16 mouse cellular contexts compared by ENCODE assay signal in the genomic region with DNA sequence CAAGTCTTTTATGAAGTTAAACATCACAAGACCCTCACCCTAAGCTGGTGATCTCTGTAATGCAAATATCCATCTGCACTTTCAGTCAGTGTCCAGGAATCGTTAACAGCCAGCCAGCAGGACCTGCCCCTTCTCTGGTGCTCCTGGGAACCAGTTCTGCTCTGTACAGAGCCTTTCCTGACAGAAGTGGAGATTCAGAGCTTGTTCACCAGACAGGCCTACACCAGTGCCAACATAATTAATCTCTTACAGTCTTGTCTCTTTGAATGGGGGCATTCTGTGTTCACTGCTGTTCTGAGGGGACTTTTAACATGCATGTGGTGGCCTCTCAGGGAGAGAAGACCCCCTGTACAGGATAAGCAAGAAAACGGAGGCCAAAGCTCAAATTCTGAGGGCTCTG.
"Had no signal": no experiment of that assay in that cellular context is flagged by ENCODE, and none has a peak within 500 bp of the region (broad histone marks: within the 10 kb centered on the region; RNA-seq: fewer than 3 reads in every experiment).

No protein-coding gene starts in this region.

- H3K4me3 ChIP-seq: kidney, embryonic 15.5 days; limb, embryonic 15.5 days; liver, embryonic 13.5 days; lung, embryonic 15.5 days; stomach, embryonic 15.5 days had no signal

- DNase-seq: kidney, adult 18-20 months; kidney, postnatal 14 days; left cerebral cortex, postnatal 4 days; liver, embryonic 13.5 days; liver, postnatal 0 days; lung, postnatal 14 days; right cerebral cortex, postnatal 14 days; thymus, adult 2 months; thymus, postnatal 25 days had no signal

- H3K4me2 ChIP-seq: kidney, embryonic 15.5 days; limb, embryonic 15.5 days; liver, embryonic 13.5 days; lung, embryonic 15.5 days; stomach, embryonic 15.5 days had no signal

- H3K36me3 ChIP-seq: kidney, embryonic 15.5 days; limb, embryonic 15.5 days; liver, embryonic 13.5 days; lung, embryonic 15.5 days; stomach, embryonic 15.5 days had no signal

- H3K27ac ChIP-seq: kidney, embryonic 15.5 days; limb, embryonic 15.5 days; liver, embryonic 13.5 days; lung, embryonic 15.5 days; macrophage; stomach, embryonic 15.5 days had no signal

- H3K9ac ChIP-seq: kidney, embryonic 15.5 days; limb, embryonic 15.5 days; liver, embryonic 13.5 days; liver, postnatal 0 days; lung, embryonic 15.5 days; stomach, embryonic 15.5 days had no signal

- H3K4me1 ChIP-seq: limb, embryonic 15.5 days; lung, embryonic 15.5 days had no signal

- H3K27me3 ChIP-seq: kidney, embryonic 15.5 days; limb, embryonic 15.5 days; liver, embryonic 13.5 days; lung, embryonic 15.5 days; megakaryocyte, embryonic 14.5 days; stomach, embryonic 15.5 days had no signal

- H3K9me3 ChIP-seq: kidney, embryonic 15.5 days; limb, embryonic 15.5 days; liver, embryonic 13.5 days; lung, embryonic 15.5 days; megakaryocyte, embryonic 14.5 days; stomach, embryonic 15.5 days had no signal

- ATAC-seq: liver, postnatal 0 days; midbrain, embryonic 16.5 days had no signal
